Mouse (Mus musculus) mouse embryonic stem cell (cell line): ENCODE data around the gene Ang2.

ENCODE experiments used
- in situ Hi-C, 2 experiments: fragments of 300-500 bp; cut with MboI; formaldehyde crosslinking; loops; 1 replicate in 1 of 2; 3 replicates in 1 of 2; pipeline ENCODE4 v1.14.3; 2019 to 2020; ENCODE audit warnings: low sequenced_read_pairs in 2 of 2, low pct_unique_long_range_greater_than_20kb in 1 of 2, mixed read lengths in 1 of 2; ENCODE audit not compliant: unreplicated experiment in 1 of 2

The Ang2 gene

DNA sequence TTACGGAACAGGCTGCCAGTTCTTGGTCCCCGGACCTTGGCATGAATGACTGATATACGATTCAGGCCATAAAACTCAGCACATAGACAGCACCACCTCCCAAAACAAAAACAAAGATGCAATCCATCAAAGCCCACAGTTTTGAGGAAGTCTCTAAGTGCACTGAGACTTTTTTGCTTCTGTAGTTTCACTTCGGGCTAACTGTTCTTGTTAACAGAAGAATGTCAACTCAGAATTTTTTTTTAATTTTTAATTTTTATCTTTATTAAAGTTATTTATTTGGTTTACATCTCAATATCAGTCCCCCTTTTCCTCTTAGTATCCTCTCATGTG is 42.2 kb downstream of the Ang2 start:
- in situ Hi-C loops, result no loop called here

- in situ Hi-C loops, result no loop called here
Observed at GRCm38 (mm10) chr14:51156056-51156735, 42.8 kb downstream of the Ang2 start.

GRCm38 (mm10) chr14:51152249-51152870 is 46.6 kb downstream of the Ang2 start:
- in situ Hi-C loops, result no loop called here

- in situ Hi-C loops, result no loop called here
Observed at GRCm38 (mm10) chr14:51150206-51150831, 48.6 kb downstream of the Ang2 start.

GRCm38 (mm10) chr14:51149164-51149563 is 49.8 kb downstream of the Ang2 start:
- in situ Hi-C loops, result no loop called here

DNA sequence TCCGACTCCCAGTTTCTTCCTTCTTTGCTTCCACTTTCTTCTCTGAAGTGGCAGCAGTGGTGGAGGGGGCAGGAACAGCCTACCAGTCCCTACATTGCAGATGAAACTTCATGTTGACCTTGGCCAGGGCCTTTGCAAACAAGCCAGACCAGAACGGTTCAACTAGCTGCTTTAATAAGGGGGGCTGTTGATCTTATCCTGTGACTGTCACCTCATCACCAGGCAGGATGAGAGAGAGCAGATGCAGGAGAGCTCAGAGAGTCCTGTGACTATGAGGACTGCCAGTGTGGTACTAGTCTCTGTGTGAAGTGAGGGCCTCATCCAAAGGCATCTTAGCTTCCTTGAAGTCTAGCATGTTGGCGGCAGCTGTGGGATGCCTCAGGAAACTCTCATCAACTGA is 50.9 kb downstream of the Ang2 start:
- in situ Hi-C loops, result no loop called here

DNA sequence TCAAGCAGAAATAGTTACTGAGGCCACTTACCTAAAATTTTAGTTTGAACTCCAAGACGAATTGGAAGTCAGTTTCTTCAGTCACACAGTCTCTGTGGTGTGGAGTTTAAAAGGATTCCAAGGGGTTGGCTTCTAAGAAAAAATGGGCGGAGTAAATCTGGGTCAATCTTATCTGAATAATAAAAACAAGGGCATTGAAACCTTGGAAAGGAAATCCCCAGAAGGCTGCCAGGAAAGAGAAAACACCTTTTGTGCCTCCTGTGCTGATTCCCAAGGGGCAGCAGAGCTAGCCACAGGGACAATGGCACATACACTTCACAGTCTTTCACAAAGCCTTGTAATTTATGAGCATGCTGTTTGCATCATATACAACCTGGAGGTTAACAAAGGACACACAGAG is 52.3 kb downstream of the Ang2 start, which contains the start of gene Rnase1:
TSS of gene Rnase1 (minus strand) at position 101 of the 400 bp plus-strand sequence.
- in situ Hi-C loops, result no loop called here

GRCm38 (mm10) chr14:51145521-51145920 is 53.4 kb downstream of the Ang2 start:
- in situ Hi-C loops, result no loop called here
